Mouse (Mus musculus): ENCODE data around the gene Bad.
A peak's percentile ranks its signal among the peaks of the same experiment; 100 is the strongest.

Gene Bad

DNA sequence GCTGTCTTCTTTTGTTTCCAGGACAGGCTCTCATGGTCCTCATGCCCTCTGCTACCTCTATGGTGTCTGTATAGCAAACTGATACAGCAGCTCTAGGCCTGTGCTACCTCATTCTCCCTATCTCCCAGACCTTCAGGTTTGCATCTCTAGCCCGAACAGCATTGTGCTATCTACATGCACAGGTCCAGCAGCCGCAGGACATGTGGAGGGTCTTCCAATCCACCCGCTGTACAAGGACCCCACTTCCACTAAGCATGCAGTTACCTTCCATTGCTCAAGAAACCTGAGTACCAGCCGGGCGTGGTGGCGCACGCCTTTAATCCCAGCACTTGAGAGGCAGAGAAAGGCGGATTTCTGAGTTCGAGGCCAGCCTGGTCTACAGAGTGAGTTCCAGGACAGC lies 27.1 kb upstream of the Bad start:
- no peak for DNase-seq (ENCODE audit: low spot score in 2 of 2)

DNA sequence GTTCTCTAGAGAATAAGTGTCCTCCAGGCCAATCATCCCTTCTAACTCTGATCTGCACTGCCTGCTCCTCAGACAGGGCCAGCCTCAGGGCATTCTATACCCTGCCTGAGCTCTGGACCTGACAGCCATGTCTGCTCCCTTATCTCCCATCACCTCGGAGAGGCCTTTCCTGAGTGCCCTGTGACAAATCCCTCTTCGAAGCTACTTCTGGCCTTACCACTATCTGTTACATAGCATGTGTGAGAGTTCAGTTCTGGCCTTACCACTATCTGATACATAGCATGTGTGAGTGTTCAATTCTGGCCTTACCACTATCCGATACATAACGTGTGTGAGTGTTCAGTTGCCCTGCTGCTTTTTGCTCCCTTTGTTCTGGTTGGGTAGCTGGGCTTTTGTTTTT lies 26.4 kb upstream of the Bad start:
- DNase-seq (ENCODE audit: low spot score in 2 of 2): no peak

DNA sequence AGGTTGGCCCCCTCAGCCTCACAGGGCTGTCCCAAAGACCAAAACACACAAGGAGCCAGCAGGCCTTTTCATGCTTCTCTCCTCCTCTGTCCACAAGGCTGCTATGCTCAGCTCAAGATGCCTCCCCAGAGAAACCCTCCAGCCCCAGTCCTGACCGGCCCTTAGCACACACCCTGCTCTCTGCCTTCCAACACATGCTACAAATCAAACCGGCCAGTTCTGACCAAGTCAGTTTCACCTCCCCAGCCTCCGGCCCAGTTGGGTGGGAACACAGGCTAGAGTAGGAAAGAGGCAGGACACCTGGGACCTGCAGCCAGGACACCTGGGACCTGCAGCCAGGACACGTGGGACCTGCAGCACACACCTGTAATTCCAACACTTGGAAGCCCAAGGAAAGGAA lies 25.2 kb upstream of the Bad start:
- DNase-seq (ENCODE audit: low spot score in 2 of 2): no peak

DNA sequence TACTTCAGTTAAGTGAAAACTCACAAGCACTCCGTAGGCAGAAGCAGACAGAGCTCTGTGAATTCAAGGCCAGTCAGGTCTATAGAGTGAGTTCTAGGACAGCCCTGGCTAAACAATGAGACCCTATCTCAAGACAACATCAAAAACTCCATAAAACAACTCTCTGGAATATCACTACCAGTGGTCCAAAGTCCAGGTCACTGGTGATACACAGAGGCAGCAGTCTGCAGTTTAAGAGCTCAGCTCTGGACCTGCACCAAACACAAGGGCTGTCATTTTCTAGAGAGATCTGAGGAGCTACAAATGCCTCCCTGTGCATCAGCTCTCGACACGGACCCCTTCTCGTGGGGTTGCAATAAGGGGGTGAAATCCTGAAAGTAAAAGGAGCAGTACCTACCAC lies 23.3 kb upstream of the Bad start:
- no peak for DNase-seq (ENCODE audit: low spot score in 2 of 2)

DNA sequence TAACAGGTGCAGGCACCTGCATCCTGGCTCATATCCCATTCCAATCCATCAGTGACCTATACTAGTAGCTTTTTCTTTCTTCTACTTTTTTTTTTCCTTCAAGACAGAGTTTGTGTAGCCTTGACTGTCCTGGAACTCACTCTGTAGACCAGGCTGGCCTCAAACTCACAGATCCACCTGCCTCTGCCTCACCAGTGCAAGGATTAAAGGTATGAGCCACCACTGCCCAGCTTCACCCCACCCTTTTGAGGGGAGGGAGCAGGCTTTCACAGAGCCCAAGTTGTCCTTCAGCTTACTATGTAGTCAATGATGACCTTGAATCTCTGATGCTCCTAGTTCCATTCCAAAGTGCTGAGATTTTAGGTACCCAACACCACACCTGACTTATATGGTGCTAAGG lies 22.2 kb upstream of the Bad start:
- DNase-seq (ENCODE audit: low spot score in 2 of 2): no peak

DNA sequence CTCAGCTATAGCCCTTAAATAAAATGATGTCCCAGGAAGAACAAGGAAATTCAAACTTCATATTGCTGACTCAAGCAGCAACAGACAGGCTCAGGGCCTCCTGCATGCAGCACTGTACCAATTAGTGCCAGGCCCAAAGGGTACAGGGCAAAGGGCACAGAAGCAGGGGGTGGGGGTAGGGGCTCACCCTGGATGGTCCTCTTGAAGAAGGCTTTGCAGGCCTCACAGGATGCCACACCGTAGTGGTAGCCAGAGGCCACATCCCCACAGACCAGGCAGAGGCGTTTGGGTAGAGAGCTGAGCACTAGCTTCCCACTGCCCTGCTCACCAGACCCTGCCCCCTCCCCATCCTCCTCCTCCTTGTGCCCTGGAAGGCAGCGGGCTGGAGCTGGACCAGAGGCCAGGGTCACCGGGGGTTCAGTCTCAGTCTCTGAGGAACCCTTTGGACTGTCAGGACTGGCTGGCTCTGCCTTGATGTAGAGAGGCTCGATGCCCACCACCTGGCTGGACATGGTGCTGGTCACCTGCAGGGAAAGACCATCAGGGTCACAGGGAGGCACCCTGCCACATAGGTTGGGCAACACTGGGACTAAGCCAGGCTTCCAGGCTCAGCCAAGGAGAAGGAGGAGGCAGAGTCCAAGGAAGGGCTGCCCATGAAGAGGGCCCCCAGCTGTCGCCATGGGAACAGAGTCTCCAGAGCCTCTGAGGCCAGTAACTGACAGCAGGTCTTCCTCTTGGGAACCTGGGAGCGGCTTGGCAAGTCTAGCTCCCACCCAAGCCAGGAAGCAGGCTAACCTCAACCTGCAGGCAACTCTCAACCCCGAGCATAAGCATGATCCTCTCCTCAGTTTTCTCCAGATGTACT lies 21.6 kb upstream of the Bad start:
- DNase-seq (ENCODE audit: low spot score in 2 of 2): no peak

- DNase-seq (ENCODE audit: low spot score in 2 of 2): no peak
These were observed 20.7 kb upstream of the Bad start for GRCm38 (mm10) chr19:6920741-6921636.

- peak; percentile 97 to 99 for DNase-seq (ENCODE audit: low spot score in 2 of 2)
These were observed 19.8 kb upstream of the Bad start, which contains the start of gene Esrra for GRCm38 (mm10) chr19:6921647-6922567. TSS of gene Esrra (minus strand) at chr19:6921813.

GRCm38 (mm10) chr19:6922901-6923735 lies 18.5 kb upstream of the Bad start:
- DNase-seq (ENCODE audit: low spot score in 2 of 2): no peak

- DNase-seq (ENCODE audit: low spot score in 2 of 2): peak; percentile 86
These were observed 17.0 kb upstream of the Bad start for GRCm38 (mm10) chr19:6924461-6925306.

DNA sequence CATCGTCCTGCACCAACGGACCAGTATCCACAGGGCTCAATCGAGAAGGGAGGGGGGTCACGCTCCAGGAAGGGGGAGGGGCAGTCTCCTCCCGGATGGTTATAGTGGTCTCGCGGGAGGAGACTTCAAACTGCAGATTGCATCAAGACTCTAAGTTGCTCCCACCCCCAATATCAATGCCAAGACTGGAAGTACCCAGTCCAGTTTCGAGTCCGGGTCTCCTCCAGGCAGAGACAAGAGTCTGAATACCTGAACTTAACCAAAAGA lies 16.4 kb upstream of the Bad start, which contains the start of gene Catsperz:
Gene Catsperz, minus strand, starts transcription at position 74 of the 267 bp plus-strand sequence.
- no peak for DNase-seq (ENCODE audit: low spot score in 2 of 2)

DNA sequence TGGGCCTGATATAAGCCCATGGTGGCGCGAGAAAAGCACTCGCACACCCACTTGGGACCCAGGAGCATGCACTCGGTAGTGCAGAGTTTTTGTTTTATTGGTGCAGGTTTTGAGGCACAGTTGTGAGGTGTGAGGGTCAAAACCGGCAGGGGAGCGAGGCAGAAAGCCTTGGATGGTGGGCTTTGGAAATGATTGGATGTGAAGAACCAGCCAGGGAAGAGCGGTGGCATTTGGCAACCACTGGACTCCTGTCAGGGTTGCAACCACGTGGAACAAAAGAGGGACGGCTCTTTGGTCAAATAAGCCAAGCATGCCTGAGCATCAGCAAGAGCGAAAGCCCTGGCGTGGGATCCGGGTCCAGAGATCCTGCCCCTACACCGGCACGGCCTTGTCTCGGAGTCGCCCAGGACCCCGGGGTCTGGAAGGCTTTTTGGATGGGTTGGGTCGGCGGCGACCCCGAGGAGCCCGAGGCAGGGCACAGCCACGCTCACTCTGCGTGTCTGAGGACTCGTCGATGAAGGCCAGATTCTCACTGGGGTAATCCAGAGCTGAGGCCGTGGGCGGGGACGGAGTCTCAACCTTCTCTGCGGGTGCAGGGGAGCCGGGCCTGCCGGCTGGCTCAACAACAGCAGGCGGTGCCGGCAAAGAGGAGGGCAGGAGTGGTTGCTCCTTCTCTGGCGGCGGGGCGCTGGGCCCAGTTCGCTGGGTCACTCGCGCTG lies 15.9 kb upstream of the Bad start:
- DNase-seq (ENCODE audit: low spot score in 2 of 2): no peak

- no peak for DNase-seq (ENCODE audit: low spot score in 2 of 2)
These were observed 15.0 kb upstream of the Bad start for GRCm38 (mm10) chr19:6926559-6927255.

- DNase-seq (ENCODE audit: low spot score in 2 of 2): no peak
These were observed 13.6 kb upstream of the Bad start for GRCm38 (mm10) chr19:6928080-6928479.

- DNase-seq (ENCODE audit: low spot score in 2 of 2): no peak
These were observed 10.7 kb upstream of the Bad start for GRCm38 (mm10) chr19:6931002-6931401.

DNA sequence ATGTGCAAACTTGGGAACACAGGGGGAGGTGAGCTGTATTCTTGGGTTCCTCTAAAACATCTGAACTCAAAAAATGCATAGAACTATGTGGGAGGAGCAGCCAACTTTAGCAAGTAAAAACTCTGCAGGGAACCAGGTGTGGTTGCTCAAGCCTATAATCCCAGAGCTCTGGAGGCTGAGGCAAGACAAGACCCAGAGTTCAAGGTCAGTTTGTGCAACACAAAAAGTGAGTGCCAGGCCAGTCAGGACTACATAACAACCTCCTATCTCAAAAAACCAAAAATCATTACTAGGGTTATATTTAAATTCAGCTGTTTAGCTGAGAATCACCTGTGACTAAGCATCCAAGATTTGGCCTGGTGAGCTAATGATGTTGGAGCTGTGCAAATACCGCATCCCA lies 9.6 kb upstream of the Bad start:
- DNase-seq (ENCODE audit: low spot score in 2 of 2): no peak

- DNase-seq (ENCODE audit: low spot score in 2 of 2): no peak
These were observed 8.6 kb upstream of the Bad start for GRCm38 (mm10) chr19:6933102-6933435.

GRCm38 (mm10) chr19:6933436-6934194 lies 8.0 kb upstream of the Bad start:
- DNase-seq (ENCODE audit: low spot score in 2 of 2): no peak

All from frontal cortex, postnatal 25 days (tissue).